Mouse (Mus musculus): ENCODE results near the gene Vezt. TPM values are rescaled to one million over a fixed set of nuclear protein-coding genes. Genes with fewer than 3 reads are reported as not detected.

The Vezt gene
- polyA plus RNA-seq, 1 experiment from 2014 or later = 26.9 TPM

- Histone ChIP-seq H3K9me3 (replicated peaks; ENCODE audit: control insufficient read depth, low read length) (no peaks in the 10 kb centered on the region), H3K36me3 (ENCODE audit: control insufficient read depth, insufficient read depth, low read length) (peaks cover 4% of the 10 kb centered on the region; the same call in 1 of the 2 replicates), H3K27me3 (ENCODE audit: control insufficient read depth, insufficient read depth, low read length) (no peaks in the 10 kb centered on the region), H3K27ac (ENCODE audit: low read depth, low read length) (no peak overlapping the region), H3K4me3 (ENCODE audit: low read depth, low read length) (no peak overlapping the region), H3K4me1 (ENCODE audit: control insufficient read depth, insufficient read depth, low read length) (no peaks in the 10 kb centered on the region), H3K9ac (ENCODE audit: low read depth, low read length) (no peak overlapping the region), H3K4me2 (no peak overlapping the region)
- ATAC-seq (replicated peaks; ENCODE audit: insufficient number of reproducible peaks, low FRiP score, low TSS enrichment) = no peak
- 79% methylated on average over 3 of the region's 3 CpGs for WGBS (ENCODE audit: insufficient replicate concordance)
Measured at GRCm38 (mm10) chr10:94009991-94010679, 25.5 kb downstream of the Vezt start.

GRCm38 (mm10) chr10:94008356-94008755 lies 27.3 kb downstream of the Vezt start:
- H3K27ac ChIP-seq (ENCODE audit: low read depth, low read length) = no peak overlapping the region
- H3K9me3 ChIP-seq (replicated peaks; ENCODE audit: control insufficient read depth, low read length) = no peaks in the 10 kb centered on the region
- H3K4me1 ChIP-seq (ENCODE audit: control insufficient read depth, insufficient read depth, low read length) = no peaks in the 10 kb centered on the region
- ATAC-seq (replicated peaks; ENCODE audit: insufficient number of reproducible peaks, low FRiP score, low TSS enrichment) = no peak
- H3K4me2 ChIP-seq = no peak overlapping the region
- no peak overlapping the region for H3K4me3 ChIP-seq (ENCODE audit: low read depth, low read length)
- peaks cover 4% of the 10 kb centered on the region; the same call in 1 of the 2 replicates for H3K36me3 ChIP-seq (ENCODE audit: control insufficient read depth, insufficient read depth, low read length)
- H3K9ac ChIP-seq (ENCODE audit: low read depth, low read length) = no peak overlapping the region
- 90% methylated on average over 2 of the region's 2 CpGs for WGBS (ENCODE audit: insufficient replicate concordance)
- H3K27me3 ChIP-seq (ENCODE audit: control insufficient read depth, insufficient read depth, low read length) = no peaks in the 10 kb centered on the region

GRCm38 (mm10) chr10:94000223-94000622 lies 35.4 kb downstream of the Vezt start:
- H3K27me3 ChIP-seq (ENCODE audit: control insufficient read depth, insufficient read depth, low read length) = no peaks in the 10 kb centered on the region
- H3K9me3 ChIP-seq (replicated peaks; ENCODE audit: control insufficient read depth, low read length) = no peaks in the 10 kb centered on the region
- WGBS (ENCODE audit: insufficient replicate concordance) = 70% methylated on average over 10 of the region's 10 CpGs
- no peak for ATAC-seq (replicated peaks; ENCODE audit: insufficient number of reproducible peaks, low FRiP score, low TSS enrichment)
- no peak overlapping the region for H3K9ac ChIP-seq (ENCODE audit: low read depth, low read length)
- no peak overlapping the region for H3K4me2 ChIP-seq
- no peak overlapping the region for H3K4me3 ChIP-seq (ENCODE audit: low read depth, low read length)
- peaks cover 37% of the 10 kb centered on the region for H3K36me3 ChIP-seq (ENCODE audit: control insufficient read depth, insufficient read depth, low read length)
- H3K4me1 ChIP-seq (ENCODE audit: control insufficient read depth, insufficient read depth, low read length) = no peaks in the 10 kb centered on the region
- H3K27ac ChIP-seq (ENCODE audit: low read depth, low read length) = no peak overlapping the region

GRCm38 (mm10) chr10:93999357-93999756 lies 36.3 kb downstream of the Vezt start:
- Histone ChIP-seq H3K4me1 (ENCODE audit: control insufficient read depth, insufficient read depth, low read length) (no peaks in the 10 kb centered on the region), H3K36me3 (ENCODE audit: control insufficient read depth, insufficient read depth, low read length) (peaks cover 37% of the 10 kb centered on the region), H3K27ac (ENCODE audit: low read depth, low read length) (no peak overlapping the region), H3K4me2 (no peak overlapping the region), H3K27me3 (ENCODE audit: control insufficient read depth, insufficient read depth, low read length) (no peaks in the 10 kb centered on the region), H3K9me3 (replicated peaks; ENCODE audit: control insufficient read depth, low read length) (no peaks in the 10 kb centered on the region), H3K4me3 (ENCODE audit: low read depth, low read length) (no peak overlapping the region), H3K9ac (ENCODE audit: low read depth, low read length) (no peak overlapping the region)
- ATAC-seq (replicated peaks; ENCODE audit: insufficient number of reproducible peaks, low FRiP score, low TSS enrichment) = no peak
- 82% methylated on average over 1 of the region's 1 CpGs for WGBS (ENCODE audit: insufficient replicate concordance)

- Histone ChIP-seq H3K36me3 (ENCODE audit: control insufficient read depth, insufficient read depth, low read length) (peaks cover 27% of the 10 kb centered on the region), H3K9ac (ENCODE audit: low read depth, low read length) (no peak overlapping the region), H3K27ac (ENCODE audit: low read depth, low read length) (no peak overlapping the region), H3K27me3 (ENCODE audit: control insufficient read depth, insufficient read depth, low read length) (no peaks in the 10 kb centered on the region), H3K4me3 (ENCODE audit: low read depth, low read length) (no peak overlapping the region), H3K4me1 (ENCODE audit: control insufficient read depth, insufficient read depth, low read length) (no peaks in the 10 kb centered on the region), H3K4me2 (no peak overlapping the region), H3K9me3 (replicated peaks; ENCODE audit: control insufficient read depth, low read length) (no peaks in the 10 kb centered on the region)
- ATAC-seq (replicated peaks; ENCODE audit: insufficient number of reproducible peaks, low FRiP score, low TSS enrichment) = no peak
- 94% methylated on average over 1 of the region's 1 CpGs for WGBS (ENCODE audit: insufficient replicate concordance)
Measured at GRCm38 (mm10) chr10:93995100-93995499, 40.5 kb downstream of the Vezt start.

GRCm38 (mm10) chr10:93994136-93994535 lies 41.5 kb downstream of the Vezt start:
- no peak overlapping the region for H3K27ac ChIP-seq (ENCODE audit: low read depth, low read length)
- H3K9ac ChIP-seq (ENCODE audit: low read depth, low read length) = no peak overlapping the region
- no peaks in the 10 kb centered on the region for H3K4me1 ChIP-seq (ENCODE audit: control insufficient read depth, insufficient read depth, low read length)
- WGBS (ENCODE audit: insufficient replicate concordance) = 79% methylated on average over 10 of the region's 10 CpGs
- no peaks in the 10 kb centered on the region for H3K9me3 ChIP-seq (replicated peaks; ENCODE audit: control insufficient read depth, low read length)
- H3K36me3 ChIP-seq (ENCODE audit: control insufficient read depth, insufficient read depth, low read length) = peaks cover 21% of the 10 kb centered on the region
- H3K4me3 ChIP-seq (ENCODE audit: low read depth, low read length) = no peak overlapping the region
- no peak overlapping the region for H3K4me2 ChIP-seq
- no peak for ATAC-seq (replicated peaks; ENCODE audit: insufficient number of reproducible peaks, low FRiP score, low TSS enrichment)
- H3K27me3 ChIP-seq (ENCODE audit: control insufficient read depth, insufficient read depth, low read length) = no peaks in the 10 kb centered on the region

- no peaks in the 10 kb centered on the region for H3K9me3 ChIP-seq (replicated peaks; ENCODE audit: control insufficient read depth, low read length)
- H3K36me3 ChIP-seq (ENCODE audit: control insufficient read depth, insufficient read depth, low read length) = peaks cover 7% of the 10 kb centered on the region
- ATAC-seq (replicated peaks; ENCODE audit: insufficient number of reproducible peaks, low FRiP score, low TSS enrichment) = no peak
- H3K4me3 ChIP-seq (ENCODE audit: low read depth, low read length) = no peak overlapping the region
- no peaks in the 10 kb centered on the region for H3K4me1 ChIP-seq (ENCODE audit: control insufficient read depth, insufficient read depth, low read length)
- H3K27ac ChIP-seq (ENCODE audit: low read depth, low read length) = no peak overlapping the region
- no peaks in the 10 kb centered on the region for H3K27me3 ChIP-seq (ENCODE audit: control insufficient read depth, insufficient read depth, low read length)
- no peak overlapping the region for H3K4me2 ChIP-seq
- H3K9ac ChIP-seq (ENCODE audit: low read depth, low read length) = no peak overlapping the region
Measured at GRCm38 (mm10) chr10:93985357-93985756, 50.3 kb downstream of the Vezt start.

GRCm38 (mm10) chr10:93969306-93969705 lies 66.3 kb downstream of the Vezt start:
- 59% methylated on average over 10 of the region's 10 CpGs for WGBS (ENCODE audit: insufficient replicate concordance)
- Histone ChIP-seq H3K4me2 (no peak overlapping the region), H3K9me3 (replicated peaks; ENCODE audit: control insufficient read depth, low read length) (no peaks in the 10 kb centered on the region), H3K36me3 (ENCODE audit: control insufficient read depth, insufficient read depth, low read length) (peaks cover 3% of the 10 kb centered on the region; the same call in 1 of the 2 replicates), H3K9ac (ENCODE audit: low read depth, low read length) (no peak overlapping the region), H3K27me3 (ENCODE audit: control insufficient read depth, insufficient read depth, low read length) (no peaks in the 10 kb centered on the region), H3K4me3 (ENCODE audit: low read depth, low read length) (no peak overlapping the region), H3K27ac (ENCODE audit: low read depth, low read length) (0 out of 2 replicates have a peak overlapping the region, but pooled peaks have one; percentile 24), H3K4me1 (ENCODE audit: control insufficient read depth, insufficient read depth, low read length) (no peaks in the 10 kb centered on the region)
- ATAC-seq (replicated peaks; ENCODE audit: insufficient number of reproducible peaks, low FRiP score, low TSS enrichment) = no peak

- ATAC-seq (replicated peaks; ENCODE audit: insufficient number of reproducible peaks, low FRiP score, low TSS enrichment) = no peak
- H3K27ac ChIP-seq (ENCODE audit: low read depth, low read length) = no peak overlapping the region
- H3K9me3 ChIP-seq (replicated peaks; ENCODE audit: control insufficient read depth, low read length) = no peaks in the 10 kb centered on the region
- no peak overlapping the region for H3K4me3 ChIP-seq (ENCODE audit: low read depth, low read length)
- H3K4me2 ChIP-seq = no peak overlapping the region
- no peaks in the 10 kb centered on the region for H3K27me3 ChIP-seq (ENCODE audit: control insufficient read depth, insufficient read depth, low read length)
- peaks cover 3% of the 10 kb centered on the region; the same call in 1 of the 2 replicates for H3K36me3 ChIP-seq (ENCODE audit: control insufficient read depth, insufficient read depth, low read length)
- H3K4me1 ChIP-seq (ENCODE audit: control insufficient read depth, insufficient read depth, low read length) = no peaks in the 10 kb centered on the region
- no peak overlapping the region for H3K9ac ChIP-seq (ENCODE audit: low read depth, low read length)
Measured at GRCm38 (mm10) chr10:93967486-93967885, 68.1 kb downstream of the Vezt start.

All from heart, embryonic 11.5 days (tissue).